Mouse (Mus musculus) left cerebral cortex, adult 11 months (tissue): ENCODE data around the gene Zfp51.
"Not testable (repeated sequence)": the region's sequence is repeated elsewhere in the genome, so short reads cannot be mapped to it uniquely, and the experiment has no call there.

Experiments
- DNase-seq: peaks from one replicate; pipeline ENCODE4 v3.0.0; 2022; ENCODE audit warnings: low spot score

Gene Zfp51

GRCm38 (mm10) chr17:21450138-21450704, at the start of gene Zfp51:
Zfp51 (plus strand) TSS chr17:21450374.
- DNase-seq = peak; percentile 83

- peak; percentile 34 for DNase-seq
Measured at GRCm38 (mm10) chr17:21422664-21423599, 27.2 kb upstream of the Zfp51 start, which contains the start of gene Zfp54. Zfp54 (plus strand) TSS chr17:21423227.

GRCm38 (mm10) chr17:21438806-21439400, 11.3 kb upstream of the Zfp51 start:
- not testable (repeated sequence) for DNase-seq

DNA sequence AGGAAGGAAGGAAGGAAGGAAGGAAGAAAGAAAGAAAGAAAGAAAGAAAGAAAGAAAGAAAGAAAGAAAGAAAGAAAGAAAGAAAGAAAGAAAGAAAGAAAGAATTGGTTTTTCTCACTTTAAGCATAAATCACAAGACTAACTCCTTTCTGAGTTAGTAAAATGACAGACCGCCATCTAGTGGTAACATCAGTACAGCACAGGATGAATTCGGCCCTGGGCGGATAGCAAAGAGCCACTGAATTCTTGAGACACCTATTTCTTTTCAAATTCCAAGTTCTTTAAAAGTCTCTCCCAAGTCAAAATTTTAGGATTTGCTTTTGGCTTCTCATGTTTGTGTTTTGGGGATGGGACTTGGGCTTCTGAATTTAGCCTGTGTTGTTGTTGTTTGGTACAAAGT, 505 bp upstream of the Zfp51 start:
- DNase-seq = peak; percentile 72

- DNase-seq = no peak
Measured at GRCm38 (mm10) chr17:21463550-21463949, 13.4 kb downstream of the Zfp51 start.

DNA sequence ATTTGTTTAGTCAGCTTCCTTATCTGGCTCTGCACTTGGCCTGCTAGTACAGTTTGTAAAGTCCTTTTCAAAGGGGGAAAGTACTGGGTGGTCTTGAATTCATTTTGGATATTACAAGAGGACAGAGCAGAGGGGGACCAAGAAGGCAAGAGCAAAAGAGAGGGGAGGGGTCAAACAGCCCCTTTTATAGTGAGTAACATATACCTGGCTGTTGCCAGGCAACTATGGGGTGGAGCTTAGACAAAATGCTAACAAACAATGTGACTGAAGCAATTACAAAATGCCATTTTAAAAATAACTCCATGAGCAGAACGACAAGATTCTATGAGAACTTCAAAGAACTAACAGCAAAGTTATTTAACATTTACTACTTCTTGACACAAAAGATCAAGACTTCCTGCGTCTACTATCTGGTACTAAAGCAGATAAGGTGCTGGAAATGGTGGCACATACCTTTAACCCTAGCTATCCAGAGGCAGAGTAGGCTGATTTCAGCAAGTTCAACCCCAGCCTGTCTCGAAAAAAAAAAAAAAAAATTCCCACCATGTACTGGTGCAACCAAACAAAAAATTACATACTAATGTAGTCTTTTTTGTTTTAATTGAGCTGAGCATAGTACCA, 22.0 kb downstream of the Zfp51 start:
- no peak for DNase-seq

GRCm38 (mm10) chr17:21472653-21473307, 22.6 kb downstream of the Zfp51 start:
- DNase-seq = no peak

DNA sequence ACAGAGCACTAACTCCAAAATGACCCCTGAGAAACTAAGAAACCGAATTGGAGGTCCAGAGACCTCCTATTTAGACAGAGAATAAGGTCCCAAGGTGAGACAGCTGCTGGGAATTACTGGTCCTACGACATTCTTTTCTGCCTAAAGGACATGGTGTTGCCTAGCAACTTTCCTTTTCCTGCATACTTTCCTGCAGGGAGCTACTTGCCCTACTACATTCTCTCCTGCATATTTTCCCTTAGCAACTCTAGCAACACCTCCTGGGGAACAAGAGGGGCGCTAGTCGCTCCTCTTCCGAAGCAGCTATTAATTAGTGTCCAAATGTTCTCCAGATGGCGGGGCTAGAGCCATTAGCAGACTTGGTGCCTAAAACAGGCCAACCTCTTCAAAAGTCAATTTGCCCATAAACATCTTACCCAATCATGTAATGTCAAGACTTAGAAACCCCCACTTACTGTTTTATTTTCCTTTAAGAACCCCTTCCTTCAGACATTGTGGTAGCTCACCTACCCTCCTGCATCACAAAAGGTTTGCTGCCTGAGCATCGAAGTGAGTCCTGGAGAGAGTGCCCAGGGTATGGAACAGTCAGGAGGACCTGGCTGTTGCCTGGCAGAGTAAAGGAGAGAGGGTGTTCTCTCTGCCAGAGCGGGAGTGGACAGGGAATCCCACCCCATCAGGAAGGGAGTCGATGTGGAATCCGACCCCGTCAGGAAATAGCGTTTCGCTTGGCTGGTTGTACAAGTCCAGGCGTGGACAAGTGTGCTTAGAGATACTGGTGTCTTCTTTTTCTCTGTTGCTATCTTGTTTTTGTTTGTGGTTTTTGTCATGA, 23.4 kb downstream of the Zfp51 start:
- no peak for DNase-seq

GRCm38 (mm10) chr17:21474729-21475128, 24.6 kb downstream of the Zfp51 start:
- DNase-seq = not testable (repeated sequence)

DNA sequence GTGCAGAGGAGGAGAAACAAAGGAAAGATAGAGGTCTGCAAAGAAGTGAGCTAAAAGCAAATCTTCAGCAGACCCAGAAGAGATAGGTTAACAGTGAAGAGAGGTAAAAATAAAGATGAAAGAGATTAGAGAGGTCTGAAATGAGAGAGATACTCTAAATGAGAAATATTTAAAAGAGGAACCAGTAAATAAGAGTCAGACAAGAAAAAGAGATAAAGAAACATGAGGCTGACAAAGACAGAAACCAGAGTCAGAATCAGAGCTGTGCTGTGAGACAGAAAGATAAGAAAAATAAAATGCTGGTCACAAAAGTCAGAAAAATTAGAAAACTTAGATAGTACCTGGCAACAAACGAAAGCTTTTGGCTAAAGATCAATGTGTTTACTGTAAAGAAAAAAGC, 25.1 kb downstream of the Zfp51 start:
- DNase-seq = not testable (repeated sequence)

DNA sequence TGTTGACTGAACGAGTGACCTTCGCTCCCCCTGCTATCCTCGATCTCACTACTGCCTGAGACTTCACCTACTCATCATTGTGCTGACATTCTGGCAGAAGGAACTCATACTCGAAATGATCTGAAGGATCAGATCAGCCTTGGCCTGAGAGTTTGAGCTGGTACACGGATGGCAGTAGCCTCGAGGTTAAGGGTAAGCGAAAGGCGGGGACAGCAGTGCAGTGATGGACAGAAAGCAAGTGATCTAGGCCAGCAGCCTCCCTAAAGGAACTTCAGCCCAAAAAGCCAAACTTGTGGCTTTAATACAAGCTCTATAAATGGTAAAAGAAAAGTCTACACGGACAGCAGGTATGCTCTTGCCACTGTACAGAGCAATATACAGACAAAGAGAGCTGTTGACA, 26.2 kb downstream of the Zfp51 start:
- not testable (repeated sequence) for DNase-seq

- DNase-seq = not testable (repeated sequence)
Measured at GRCm38 (mm10) chr17:21478103-21478777, 28.1 kb downstream of the Zfp51 start.

GRCm38 (mm10) chr17:21488760-21489499, 38.8 kb downstream of the Zfp51 start, which contains the start of gene Zfp53:
Zfp53 (plus strand) TSS chr17:21488998.
- DNase-seq = peak; percentile 76

- DNase-seq = no peak
Measured at GRCm38 (mm10) chr17:21489500-21490001, 39.4 kb downstream of the Zfp51 start.

DNA sequence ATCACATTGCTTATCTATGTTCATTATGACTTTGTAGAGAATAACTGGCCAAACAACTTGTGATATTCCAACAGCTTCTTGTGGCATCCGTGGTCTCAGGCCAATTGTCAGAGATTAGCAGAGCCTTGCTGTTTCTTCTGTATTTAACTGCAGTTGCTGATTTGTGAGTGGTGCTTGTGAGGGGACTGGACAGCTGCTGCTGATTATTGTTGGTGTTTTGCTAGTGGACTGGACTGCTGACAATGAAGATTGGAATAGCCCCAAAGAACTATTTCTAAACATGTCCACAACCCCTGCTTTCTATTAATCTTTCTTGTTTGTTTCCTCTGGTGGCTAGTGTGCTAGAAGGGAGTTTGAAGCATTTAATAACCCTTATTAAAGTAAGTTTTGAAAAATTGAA, 51.2 kb downstream of the Zfp51 start:
- DNase-seq = no peak

- no peak for DNase-seq
Measured at GRCm38 (mm10) chr17:21504524-21504923, 54.4 kb downstream of the Zfp51 start.

GRCm38 (mm10) chr17:21506258-21506657, 56.1 kb downstream of the Zfp51 start:
- DNase-seq = no peak

DNA sequence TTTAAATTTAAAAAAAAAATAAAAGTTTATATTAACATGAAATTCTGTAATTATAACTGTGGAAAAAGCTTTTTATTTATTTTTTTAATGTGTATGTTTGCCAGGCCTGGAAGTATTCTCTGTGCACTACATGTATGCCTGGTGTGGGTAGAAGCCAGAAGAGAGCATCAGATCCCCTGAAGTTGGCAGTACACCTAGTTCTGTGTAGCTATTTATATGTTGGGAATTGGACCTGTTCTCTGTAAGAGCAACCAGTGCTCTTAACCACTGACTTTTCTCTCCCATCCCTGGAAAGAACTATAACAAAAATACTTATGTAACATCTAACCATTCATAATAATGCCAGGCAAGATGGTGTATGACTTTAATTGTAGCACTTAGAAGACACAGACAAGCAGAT, 59.6 kb downstream of the Zfp51 start:
- no peak for DNase-seq
